Mouse (Mus musculus) lung, embryonic 15.5 days (tissue): ENCODE results near the gene Nhs. TPM values are rescaled to one million over a fixed set of nuclear protein-coding genes. Genes with fewer than 3 reads are reported as not detected.

Experiments used
- ATAC-seq: fragments of 200-750 bp; cut with Nextera tagmentation; 2 replicates; pipeline ENCODE4 v1.8.0; 2017; ENCODE audit warnings: moderate number of reproducible peaks, borderline replicate concordance; ENCODE audit not compliant: low FRiP score, low TSS enrichment; ENCODE audit errors: extremely low read depth
- H3K27ac ChIP-seq: fragments of 300-500 bp; sonication (generic); 2 replicates; pipeline ENCODE4 v1.5.1; 2015; ENCODE audit warnings: moderate library complexity, mild to moderate bottlenecking, inconsistent platforms
- H3K27me3 ChIP-seq: fragments of 300-500 bp; sonication (generic); 2 replicates; pipeline ENCODE4 v1.6.1; 2015; ENCODE audit warnings: inconsistent platforms
- H3K36me3 ChIP-seq: fragments of 300-500 bp; sonication (generic); 2 replicates; pipeline ENCODE4 v1.6.1; 2015; ENCODE audit warnings: inconsistent platforms
- H3K4me1 ChIP-seq: fragments of 300-500 bp; sonication (generic); 2 replicates; pipeline ENCODE4 v1.6.1; 2015; ENCODE audit warnings: inconsistent platforms
- H3K4me2 ChIP-seq: fragments of 300-500 bp; sonication (generic); 2 replicates; pipeline ENCODE4 v1.6.1; 2015; ENCODE audit warnings: inconsistent platforms, mild to moderate bottlenecking, moderate library complexity
- H3K4me3 ChIP-seq: fragments of 300-500 bp; sonication (generic); 2 replicates; pipeline ENCODE4 v1.5.1; 2015; ENCODE audit warnings: mild to moderate bottlenecking, inconsistent platforms
- H3K9ac ChIP-seq: fragments of 300-500 bp; sonication (generic); 2 replicates; pipeline ENCODE4 v1.6.1; 2015; ENCODE audit warnings: inconsistent platforms
- H3K9me3 ChIP-seq: fragments of 300-500 bp; sonication (generic); 2 replicates; pipeline ENCODE4 v1.6.1; 2016; ENCODE audit warnings: inconsistent platforms
- WGBS: fragments of 180-500 bp; shearing (Covaris S2); methylation state at CpG from one replicate; pipeline ENCODE4 v1.1.7; 2015; 5-methylcytosine and 5-hydroxymethylcytosine counted together
- polyA plus RNA-seq: library from polyadenylated mRNA; unstranded; fragments of >200 nt; fragmentation: Nextera tagmentation; extraction: Ambion mirVana; gene quantifications from 2 replicates; pipeline ENCODE4 v1.2.1, GENCODE M21; 2015

Gene Nhs
- polyA plus RNA-seq, 1 experiment from 2014 or later: 1.5 TPM

- Histone ChIP-seq H3K9ac (no peak overlapping the region), H3K9me3 (no peaks in the 10 kb centered on the region), H3K27me3 (peaks cover 21% of the 10 kb centered on the region), H3K27ac (peak overlapping the region; percentile 64), H3K4me1 (peaks cover 11% of the 10 kb centered on the region), H3K4me3 (no peak overlapping the region), H3K36me3 (no peaks in the 10 kb centered on the region), H3K4me2 (peak overlapping the region; percentile 10; the same call in 1 of the 2 replicates)
- WGBS: 25% methylated on average over 6 of the region's 6 CpGs
- peak; percentile 65 for ATAC-seq
These were observed 233.4 kb downstream of the Nhs start for GRCm38 (mm10) chrX:161925973-161926682.

- Histone ChIP-seq H3K4me1 (peaks cover 11% of the 10 kb centered on the region), H3K27me3 (peaks cover 23% of the 10 kb centered on the region), H3K9ac (no peak overlapping the region), H3K36me3 (no peaks in the 10 kb centered on the region), H3K27ac (no peak overlapping the region), H3K9me3 (no peaks in the 10 kb centered on the region), H3K4me2 (no peak overlapping the region), H3K4me3 (no peak overlapping the region)
- 86% methylated on average over 2 of the region's 2 CpGs for WGBS
- ATAC-seq: no peak
These were observed 236.9 kb downstream of the Nhs start for GRCm38 (mm10) chrX:161922655-161923054.

GRCm38 (mm10) chrX:161921581-161921980 is 237.9 kb downstream of the Nhs start:
- Histone ChIP-seq H3K36me3 (no peaks in the 10 kb centered on the region), H3K9ac (no peak overlapping the region), H3K9me3 (no peaks in the 10 kb centered on the region), H3K4me3 (no peak overlapping the region), H3K4me1 (peaks cover 9% of the 10 kb centered on the region), H3K27ac (no peak overlapping the region), H3K27me3 (peaks cover 20% of the 10 kb centered on the region), H3K4me2 (no peak overlapping the region)
- no peak for ATAC-seq
- 58% methylated on average over 1 of the region's 1 CpGs for WGBS

GRCm38 (mm10) chrX:161909963-161910362 is 249.6 kb downstream of the Nhs start:
- Histone ChIP-seq H3K27me3 (peaks cover 49% of the 10 kb centered on the region), H3K9me3 (no peaks in the 10 kb centered on the region)
- ATAC-seq: no peak

GRCm38 (mm10) chrX:161908652-161909403 is 250.7 kb downstream of the Nhs start:
- Histone ChIP-seq H3K36me3 (no peaks in the 10 kb centered on the region), H3K27me3 (peaks cover 49% of the 10 kb centered on the region), H3K9ac (0 out of 2 replicates have a peak overlapping the region, but pooled peaks have one; percentile 4), H3K4me2 (peak overlapping the region; percentile 88), H3K9me3 (no peaks in the 10 kb centered on the region), H3K4me3 (peak overlapping the region; percentile 39), H3K27ac (no peak overlapping the region), H3K4me1 (peaks cover 13% of the 10 kb centered on the region; the same call in 1 of the 2 replicates)
- ATAC-seq: peak; percentile 69; the same call in 1 of the 2 replicates
- 20% methylated on average over 47 of the region's 48 CpGs for WGBS

More at GRCm38 (mm10) chrX:161909963-161910362, 249.6 kb downstream of the Nhs start:
- no peak overlapping the region for H3K4me3 ChIP-seq
- 66% methylated on average over 4 of the region's 4 CpGs for WGBS
- no peak overlapping the region for H3K27ac ChIP-seq
- H3K4me1 ChIP-seq: peaks cover 13% of the 10 kb centered on the region; the same call in 1 of the 2 replicates
- H3K4me2 ChIP-seq: no peak overlapping the region
- no peak overlapping the region for H3K9ac ChIP-seq
- no peaks in the 10 kb centered on the region for H3K36me3 ChIP-seq

GRCm38 (mm10) chrX:161907595-161908592 is 251.6 kb downstream of the Nhs start:
- no peaks in the 10 kb centered on the region for H3K9me3 ChIP-seq
- H3K4me3 ChIP-seq: peak overlapping the region; percentile 39
- H3K36me3 ChIP-seq: no peaks in the 10 kb centered on the region
- H3K9ac ChIP-seq: no peak overlapping the region
- ATAC-seq: peak; percentile 49; the same call in 1 of the 2 replicates
- H3K27me3 ChIP-seq: peaks cover 49% of the 10 kb centered on the region
- no peak overlapping the region for H3K27ac ChIP-seq
- H3K4me2 ChIP-seq: peak overlapping the region; percentile 88
- peaks cover 13% of the 10 kb centered on the region; the same call in 1 of the 2 replicates for H3K4me1 ChIP-seq
- WGBS: 19% methylated on average over 53 of the region's 53 CpGs

- H3K9ac ChIP-seq: no peak overlapping the region
- H3K4me2 ChIP-seq: no peak overlapping the region
- H3K27ac ChIP-seq: no peak overlapping the region
- no peak overlapping the region for H3K4me3 ChIP-seq
- H3K4me1 ChIP-seq: no peaks in the 10 kb centered on the region
- 45% methylated on average over 2 of the region's 2 CpGs for WGBS
- no peaks in the 10 kb centered on the region for H3K9me3 ChIP-seq
- peaks cover 14% of the 10 kb centered on the region; the same call in 1 of the 2 replicates for H3K27me3 ChIP-seq
- no peaks in the 10 kb centered on the region for H3K36me3 ChIP-seq
- ATAC-seq: no peak
These were observed 265.1 kb downstream of the Nhs start for GRCm38 (mm10) chrX:161894442-161894841.

- Histone ChIP-seq H3K36me3 (no peaks in the 10 kb centered on the region), H3K27me3 (no peaks in the 10 kb centered on the region; the same call in 1 of the 2 replicates)
These were observed 275.9 kb downstream of the Nhs start for GRCm38 (mm10) chrX:161883661-161884060.

GRCm38 (mm10) chrX:161877123-161877522 is 282.4 kb downstream of the Nhs start:
- Histone ChIP-seq H3K9ac (no peak overlapping the region), H3K36me3 (no peaks in the 10 kb centered on the region), H3K9me3 (no peaks in the 10 kb centered on the region), H3K27ac (no peak overlapping the region), H3K4me1 (no peaks in the 10 kb centered on the region), H3K27me3 (peaks cover 16% of the 10 kb centered on the region; the same call in 1 of the 2 replicates), H3K4me3 (no peak overlapping the region), H3K4me2 (no peak overlapping the region)
- WGBS: 64% methylated on average over 1 of the region's 1 CpGs
- no peak for ATAC-seq

More at GRCm38 (mm10) chrX:161883661-161884060, 275.9 kb downstream of the Nhs start:
- no peak overlapping the region for H3K4me3 ChIP-seq
- no peak overlapping the region for H3K27ac ChIP-seq
- no peak for ATAC-seq
- no peak overlapping the region for H3K9ac ChIP-seq
- 77% methylated on average over 3 of the region's 3 CpGs for WGBS
- no peaks in the 10 kb centered on the region for H3K9me3 ChIP-seq
- H3K4me1 ChIP-seq: no peaks in the 10 kb centered on the region
- H3K4me2 ChIP-seq: no peak overlapping the region

- Histone ChIP-seq H3K27ac (no peak overlapping the region), H3K9me3 (no peaks in the 10 kb centered on the region), H3K4me3 (no peak overlapping the region), H3K4me1 (no peaks in the 10 kb centered on the region), H3K27me3 (peaks cover 16% of the 10 kb centered on the region; the same call in 1 of the 2 replicates), H3K9ac (no peak overlapping the region), H3K36me3 (no peaks in the 10 kb centered on the region), H3K4me2 (no peak overlapping the region)
- ATAC-seq: no peak
These were observed 286.0 kb downstream of the Nhs start for GRCm38 (mm10) chrX:161873511-161873910.

GRCm38 (mm10) chrX:161871306-161871705 is 288.2 kb downstream of the Nhs start:
- 75% methylated on average over 7 of the region's 7 CpGs for WGBS
- peaks cover 19% of the 10 kb centered on the region; the same call in 1 of the 2 replicates for H3K27me3 ChIP-seq
- H3K9me3 ChIP-seq: no peaks in the 10 kb centered on the region
- no peak overlapping the region for H3K4me2 ChIP-seq
- H3K36me3 ChIP-seq: no peaks in the 10 kb centered on the region
- no peak overlapping the region for H3K9ac ChIP-seq
- no peak overlapping the region for H3K4me3 ChIP-seq
- no peak for ATAC-seq
- no peaks in the 10 kb centered on the region for H3K4me1 ChIP-seq
- H3K27ac ChIP-seq: no peak overlapping the region
